Mouse (Mus musculus) hindbrain, embryonic 14.5 days (tissue): Measurements from ENCODE around the gene Abo. TPM values are rescaled to one million over a fixed set of nuclear protein-coding genes. Genes with fewer than 3 reads are reported as not detected.
"Not testable (repeated sequence)": the region's sequence is repeated elsewhere in the genome, so short reads cannot be mapped to it uniquely, and the experiment has no call there.

Experiments
- ATAC-seq: fragments of 200-750 bp; cut with Nextera tagmentation; 2 replicates; pipeline ENCODE4 v1.8.0; 2017; ENCODE audit warnings: moderate number of reproducible peaks, mild to moderate bottlenecking, moderate TSS enrichment, moderate library complexity; ENCODE audit not compliant: low FRiP score
- DNase-seq: peaks from one replicate; pipeline ENCODE4 v3.0.0-alpha.2; 2015; ENCODE audit warnings: low spot score
- H3K27ac ChIP-seq: fragments of 300-500 bp; sonication (generic); 2 replicates; pipeline ENCODE4 v1.5.1; 2014; ENCODE audit warnings: mild to moderate bottlenecking, moderate library complexity
- H3K27me3 ChIP-seq: fragments of 300-500 bp; sonication (generic); 2 replicates; pipeline ENCODE4 v1.6.1; 2014; ENCODE audit warnings: mild to moderate bottlenecking, low read length, mixed read lengths; ENCODE audit not compliant: control insufficient read depth, insufficient read depth
- H3K36me3 ChIP-seq: fragments of 300-500 bp; sonication (generic); replicated peaks from 2 replicates; pipeline ENCODE4 v1.6.1; 2014; ENCODE audit not compliant: control insufficient read depth, insufficient read depth
- H3K4me1 ChIP-seq: fragments of 300-500 bp; sonication (generic); replicated peaks from 2 replicates; pipeline ENCODE4 v1.6.1; 2014; ENCODE audit warnings: antibody characterized with exemption, low read length, mixed read lengths; ENCODE audit not compliant: control insufficient read depth, insufficient read depth
- H3K4me2 ChIP-seq: fragments of 300-500 bp; sonication (generic); replicated peaks from 2 replicates; pipeline ENCODE4 v1.6.1; 2014; ENCODE audit warnings: mild to moderate bottlenecking, moderate library complexity
- H3K4me3 ChIP-seq: fragments of 300-500 bp; sonication (generic); replicated peaks from 2 replicates; pipeline ENCODE4 v1.5.1; 2014; ENCODE audit warnings: mild to moderate bottlenecking, low read length
- H3K9ac ChIP-seq: fragments of 300-500 bp; sonication (generic); 2 replicates; pipeline ENCODE4 v1.6.1; 2014
- H3K9me3 ChIP-seq: fragments of 300-500 bp; sonication (generic); 2 replicates; pipeline ENCODE4 v1.6.1; 2016; ENCODE audit warnings: low read length; ENCODE audit not compliant: control insufficient read depth
- WGBS: fragments of 180-500 bp; shearing (Covaris S2); extraction: QIAGEN DNeasy Blood & Tissue Kit; methylation state at CpG from one replicate; pipeline ENCODE4 v1.1.7; 2014; 5-methylcytosine and 5-hydroxymethylcytosine counted together
- polyA plus RNA-seq: library from polyadenylated mRNA; unstranded; fragments of >200 nt; fragmentation: Nextera tagmentation; extraction: Ambion mirVana; gene quantifications from 2 replicates; pipeline ENCODE4 v1.2.1, GENCODE M21; 2014

Abo gene
- polyA plus RNA-seq, 1 experiment from 2014 or later, result not detected

DNA sequence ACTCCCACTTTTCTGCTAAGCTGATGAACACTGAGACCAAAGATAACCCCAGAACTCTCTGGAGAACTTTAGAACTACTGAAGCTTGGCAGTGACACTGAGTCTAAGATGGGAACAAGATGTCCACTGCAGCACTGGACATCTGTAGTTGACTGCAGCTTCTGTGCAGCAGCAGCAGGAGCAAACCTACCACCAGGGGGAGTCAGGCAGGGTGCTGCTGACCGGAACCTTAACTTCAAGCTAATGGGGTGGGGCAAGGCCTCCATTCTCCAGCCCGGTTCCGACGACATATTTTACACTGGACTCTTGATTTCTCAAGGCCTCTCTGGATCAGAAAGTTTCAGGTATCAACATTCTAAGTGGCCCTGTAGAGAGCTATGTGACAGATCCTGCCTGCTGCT, 42.3 kb upstream of the Abo start:
- Histone ChIP-seq H3K4me1 (peaks cover 38% of the 10 kb centered on the region), H3K9me3 (no peaks in the 10 kb centered on the region), H3K4me2 (no peak overlapping the region), H3K4me3 (no peak overlapping the region), H3K27me3 (no peaks in the 10 kb centered on the region), H3K27ac (no peak overlapping the region), H3K36me3 (peaks cover 50% of the 10 kb centered on the region), H3K9ac (no peak overlapping the region)
- WGBS, result 62% methylated on average over 4 of the region's 4 CpGs
- ATAC-seq, result no peak
- DNase-seq, result no peak

DNA sequence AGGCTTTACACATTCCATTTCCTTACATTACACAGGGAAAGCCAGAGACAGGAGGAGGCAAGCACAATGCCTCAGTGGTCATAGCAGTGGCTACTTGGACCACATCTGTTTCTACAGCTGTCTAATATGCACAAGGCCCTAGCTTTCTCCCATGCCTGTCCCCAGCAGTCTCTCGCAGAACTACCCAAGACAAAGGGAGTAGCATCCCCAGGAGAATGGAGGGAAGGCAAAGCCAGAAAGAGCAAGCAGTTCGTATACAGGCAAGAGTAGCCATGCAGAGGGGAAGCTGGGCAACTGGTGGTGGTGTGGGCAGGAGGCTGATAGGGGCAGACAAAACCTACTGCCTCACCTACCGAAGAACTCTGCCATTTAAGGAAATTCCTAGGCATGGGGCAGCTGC, 41.7 kb upstream of the Abo start:
- Histone ChIP-seq H3K4me3 (no peak overlapping the region), H3K4me1 (peaks cover 36% of the 10 kb centered on the region), H3K36me3 (peaks cover 44% of the 10 kb centered on the region), H3K9ac (no peak overlapping the region), H3K27ac (no peak overlapping the region), H3K4me2 (no peak overlapping the region), H3K9me3 (no peaks in the 10 kb centered on the region), H3K27me3 (no peaks in the 10 kb centered on the region)
- ATAC-seq (no peak), DNase-seq (no peak)
- 83% methylated on average over 3 of the region's 3 CpGs for WGBS

- peaks cover 44% of the 10 kb centered on the region for H3K36me3 ChIP-seq
- no peak overlapping the region for H3K9ac ChIP-seq
- no peak overlapping the region for H3K4me2 ChIP-seq
- 90% methylated on average over 2 of the region's 2 CpGs for WGBS
- H3K4me1 ChIP-seq, result peaks cover 36% of the 10 kb centered on the region
- no peaks in the 10 kb centered on the region for H3K9me3 ChIP-seq
- no peak overlapping the region for H3K4me3 ChIP-seq
- H3K27me3 ChIP-seq, result no peaks in the 10 kb centered on the region
- no peak overlapping the region for H3K27ac ChIP-seq
- DNase-seq, result no peak
- no peak for ATAC-seq
Observed at GRCm38 (mm10) chr2:26905936-26906335, 41.2 kb upstream of the Abo start.

DNA sequence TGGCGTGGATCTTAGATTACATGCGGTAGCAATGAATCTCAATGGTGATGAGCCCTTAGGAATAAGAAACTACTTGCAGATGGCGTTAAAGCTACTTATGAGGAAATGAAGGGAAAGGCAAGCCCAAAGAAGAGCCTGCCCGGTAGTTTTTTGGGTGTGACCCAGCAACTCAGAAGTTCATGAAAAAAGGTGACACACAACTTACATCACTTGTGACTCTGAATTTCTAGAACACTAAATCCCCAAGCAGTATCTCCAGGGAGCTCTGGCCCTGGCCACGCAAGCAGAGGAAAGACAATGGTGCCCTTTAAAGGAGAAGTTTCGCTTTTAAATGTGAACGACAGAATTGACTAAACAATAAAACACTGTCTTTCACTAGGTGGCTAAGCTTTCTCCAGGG, 38.5 kb upstream of the Abo start:
- WGBS, result 12% methylated on average over 7 of the region's 7 CpGs
- H3K4me3 ChIP-seq, result peak overlapping the region; percentile 64
- H3K4me1 ChIP-seq, result peaks cover 22% of the 10 kb centered on the region
- no peak for DNase-seq
- peaks cover 60% of the 10 kb centered on the region for H3K36me3 ChIP-seq
- H3K9ac ChIP-seq, result peak overlapping the region; percentile 77
- H3K9me3 ChIP-seq, result no peaks in the 10 kb centered on the region
- peak overlapping the region; percentile 92 for H3K27ac ChIP-seq
- peak overlapping the region; percentile 64 for H3K4me2 ChIP-seq
- no peak for ATAC-seq
- no peaks in the 10 kb centered on the region for H3K27me3 ChIP-seq

DNA sequence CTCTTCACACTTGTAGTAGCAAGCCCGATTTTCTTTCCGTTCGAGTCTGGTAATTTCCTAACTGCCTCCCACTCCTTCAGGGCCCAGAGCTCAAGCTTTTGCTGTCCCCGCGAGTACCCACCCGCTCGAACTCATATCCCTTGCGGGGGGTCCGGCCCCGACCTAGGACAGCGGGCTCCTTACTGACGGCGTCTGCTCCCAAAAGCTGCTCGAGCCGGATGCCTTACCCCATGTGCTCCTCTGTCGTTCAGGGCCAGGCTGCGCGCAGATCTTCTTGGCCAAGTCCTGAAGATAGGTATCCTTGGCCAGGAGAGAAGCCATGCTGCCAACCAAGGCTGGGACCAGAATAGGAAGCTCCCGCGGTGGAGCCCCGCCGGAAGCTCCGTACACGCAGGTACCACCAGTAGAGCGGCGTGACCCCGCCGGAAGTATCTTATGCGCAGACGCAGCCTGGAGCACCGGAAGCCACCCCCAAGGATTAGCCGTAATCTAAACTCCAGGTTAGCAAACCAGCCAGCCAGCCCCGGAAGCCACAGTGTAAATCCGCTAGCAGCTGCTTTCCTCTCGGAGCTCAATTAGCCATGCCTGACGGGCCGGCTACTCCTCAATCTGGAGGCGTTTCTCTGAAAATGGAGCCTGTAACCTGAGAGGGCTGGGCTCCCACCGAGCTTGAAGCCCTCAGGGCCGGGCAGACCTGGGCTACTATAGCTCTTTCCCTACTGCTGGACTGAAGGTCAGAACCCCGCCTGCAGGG, 37.9 kb upstream of the Abo start, which contains the start of gene Surf6:
Gene Surf6, minus strand, starts transcription at position 413 of the 754 bp plus-strand sequence.
- H3K36me3 ChIP-seq, result peaks cover 60% of the 10 kb centered on the region
- peak within 1 kb of the TSS; percentile 77 for H3K9ac ChIP-seq
- peak within 1 kb of the TSS; percentile 64 for H3K4me2 ChIP-seq
- H3K27me3 ChIP-seq, result no peaks in the 10 kb centered on the region
- peak within 1 kb of the TSS; percentile 64 for H3K4me3 ChIP-seq
- H3K9me3 ChIP-seq, result no peaks in the 10 kb centered on the region
- H3K4me1 ChIP-seq, result peaks cover 19% of the 10 kb centered on the region
- ATAC-seq (peak; percentile 96), DNase-seq (peak; percentile 94)
- under 1% methylated on average over 41 of the region's 41 CpGs for WGBS
- peak within 1 kb of the TSS; percentile 92 for H3K27ac ChIP-seq

- DNase-seq (no peak), ATAC-seq (no peak)
- peaks cover 16% of the 10 kb centered on the region for H3K4me1 ChIP-seq
- H3K36me3 ChIP-seq, result peaks cover 60% of the 10 kb centered on the region
- H3K27ac ChIP-seq, result no peak overlapping the region
- peak overlapping the region; percentile 64 for H3K4me2 ChIP-seq
- H3K9ac ChIP-seq, result peak overlapping the region; percentile 77
- no peaks in the 10 kb centered on the region for H3K27me3 ChIP-seq
- no peaks in the 10 kb centered on the region for H3K9me3 ChIP-seq
- peak overlapping the region; percentile 64 for H3K4me3 ChIP-seq
- 18% methylated on average over 7 of the region's 7 CpGs for WGBS
Observed at GRCm38 (mm10) chr2:26901834-26902400, 37.1 kb upstream of the Abo start.

DNA sequence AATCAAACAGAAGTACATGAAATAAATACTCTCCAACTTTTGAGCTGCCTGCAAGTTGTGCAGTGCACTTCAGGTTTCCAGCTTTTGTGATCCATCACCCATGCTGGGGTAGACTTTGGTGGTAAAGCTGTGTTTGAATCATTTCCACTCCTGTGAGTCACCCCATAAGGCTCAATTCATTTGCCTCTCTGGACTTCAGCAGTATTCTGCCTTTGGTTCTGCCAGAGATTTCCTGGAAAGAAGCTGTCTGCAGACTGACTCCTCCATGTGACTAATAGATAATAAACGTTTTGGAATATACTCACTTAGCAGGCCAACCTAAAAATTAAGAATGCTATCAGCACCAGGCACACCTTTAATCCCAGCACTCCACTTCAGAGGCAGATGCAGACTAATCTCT, 36.0 kb upstream of the Abo start:
- Histone ChIP-seq H3K36me3 (peaks cover 60% of the 10 kb centered on the region), H3K4me1 (peaks cover 16% of the 10 kb centered on the region)
- ATAC-seq, result no peak

DNA sequence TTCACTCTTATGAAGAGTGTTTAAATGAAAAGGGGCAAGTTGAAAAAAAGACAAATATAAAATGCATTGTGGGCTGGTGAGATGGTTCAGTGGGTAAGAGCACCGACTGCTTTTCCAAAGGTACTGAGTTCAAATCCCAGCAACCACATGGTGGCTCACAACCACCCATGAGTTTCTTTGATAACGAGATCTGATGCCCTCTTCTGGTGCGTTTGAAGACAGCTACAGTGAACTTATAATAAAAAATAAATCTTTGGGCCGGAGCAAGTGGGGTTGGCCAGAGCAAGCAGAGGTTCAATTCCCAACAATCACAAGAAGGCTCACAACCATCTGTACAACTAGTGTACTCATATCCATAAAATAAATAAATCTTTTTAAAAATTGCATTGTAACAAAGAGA, 31.1 kb upstream of the Abo start:
- no peaks in the 10 kb centered on the region for H3K9me3 ChIP-seq
- no peaks in the 10 kb centered on the region for H3K4me1 ChIP-seq
- WGBS, result 93% methylated on average over 4 of the region's 4 CpGs
- no peak for DNase-seq
- no peak overlapping the region for H3K4me3 ChIP-seq
- no peak overlapping the region for H3K9ac ChIP-seq
- H3K27ac ChIP-seq, result no peak overlapping the region
- peaks cover 89% of the 10 kb centered on the region for H3K36me3 ChIP-seq
- no peaks in the 10 kb centered on the region for H3K27me3 ChIP-seq
- no peak overlapping the region for H3K4me2 ChIP-seq
- no peak for ATAC-seq

More for the DNA sequence above, 36.0 kb upstream of the Abo start:
- Histone ChIP-seq H3K9me3 (no peaks in the 10 kb centered on the region), H3K27me3 (no peaks in the 10 kb centered on the region), H3K9ac (no peak overlapping the region), H3K27ac (no peak overlapping the region), H3K4me2 (no peak overlapping the region), H3K4me3 (no peak overlapping the region)
- no peak for DNase-seq
- WGBS, result 83% methylated on average over 1 of the region's 1 CpGs

DNA sequence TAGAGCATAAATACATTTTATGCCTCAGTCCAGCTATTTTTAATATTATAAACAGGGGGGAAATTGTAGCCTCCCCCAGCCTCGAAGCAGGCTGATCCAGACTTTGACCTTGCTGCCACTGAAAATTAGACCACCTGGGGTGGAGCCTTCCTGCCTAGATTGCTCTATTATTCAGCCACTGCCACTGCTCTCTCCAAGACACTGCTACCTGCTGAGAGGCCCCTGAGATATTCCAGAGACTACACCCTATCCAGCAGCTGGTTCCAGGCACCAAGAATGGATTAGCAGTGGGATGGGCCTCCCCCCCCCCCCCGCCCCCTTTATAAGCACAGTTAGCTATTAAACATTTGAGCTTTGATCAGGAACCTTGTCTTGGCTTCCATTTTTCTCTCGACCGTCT, 21.4 kb upstream of the Abo start:
- not testable (repeated sequence) for H3K9ac ChIP-seq, DNase-seq, H3K4me2 ChIP-seq, H3K4me1 ChIP-seq, H3K9me3 ChIP-seq, H3K4me3 ChIP-seq, H3K27ac ChIP-seq, ATAC-seq, H3K27me3 ChIP-seq
- H3K36me3 ChIP-seq, result peaks cover 26% of the 10 kb centered on the region
- WGBS, result 51% methylated on average over 4 of the region's 4 CpGs
